Comparison of ENCODE assay signal across 16 mouse cellular contexts in the genomic region with DNA sequence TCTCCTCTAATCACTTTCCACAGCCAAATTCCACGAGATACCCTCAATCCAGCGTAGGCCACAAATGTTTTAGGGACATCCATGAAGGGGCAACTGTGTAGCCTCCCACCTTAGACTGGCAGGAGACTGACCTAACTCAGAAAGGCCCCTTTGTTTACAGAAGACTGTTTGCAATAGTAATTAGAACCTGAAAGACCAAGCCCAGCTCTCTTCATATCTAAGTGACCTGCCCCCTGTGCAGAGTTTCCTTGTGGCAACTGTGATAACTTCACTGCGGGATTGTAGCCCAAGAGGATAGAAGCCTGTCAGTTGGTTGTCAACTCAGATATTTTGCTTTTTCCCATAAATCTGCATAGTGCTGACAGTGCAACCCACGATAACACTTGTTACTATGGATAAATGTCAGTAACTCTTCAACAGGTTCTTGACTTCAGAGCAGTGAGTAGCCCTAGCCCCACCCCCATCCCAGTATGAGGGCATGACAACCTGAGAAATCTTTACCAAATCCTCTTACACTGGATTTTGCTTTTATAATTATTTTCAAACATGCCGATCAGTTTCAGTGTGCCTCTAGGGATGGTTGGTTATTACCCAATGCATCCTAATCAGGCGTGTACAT.
DNase-seq lines count a peak whose midpoint lies in the region; ATAC-seq lines count a peak whose summit lies in the region.
"Had no signal": no experiment of that assay in that cellular context is flagged by ENCODE, and none has a peak within 500 bp of the region (broad histone marks: within the 10 kb centered on the region; RNA-seq: fewer than 3 reads in every experiment).

No protein-coding gene starts in this region.

- no peak overlapping the region for H3K4me2 ChIP-seq in neural tube, embryonic 12.5 days (replicated peaks)
- no peak overlapping the region for H3K4me2 ChIP-seq in neural tube, embryonic 15.5 days
- H3K4me2 ChIP-seq in midbrain, embryonic 13.5 days (replicated peaks), result no peak overlapping the region
- H3K4me2 ChIP-seq: embryonic facial prominence, embryonic 12.5 days; heart, embryonic 15.5 days; limb, embryonic 15.5 days had no signal

- no peaks in the 10 kb centered on the region for H3K27me3 ChIP-seq in neural tube, embryonic 12.5 days (replicated peaks)
- no peaks in the 10 kb centered on the region for H3K27me3 ChIP-seq in neural tube, embryonic 15.5 days (replicated peaks)
- no peaks in the 10 kb centered on the region for H3K27me3 ChIP-seq in midbrain, embryonic 13.5 days
- H3K27me3 ChIP-seq: embryonic facial prominence, embryonic 12.5 days; heart, embryonic 15.5 days; limb, embryonic 15.5 days had no signal

- H3K4me3 ChIP-seq in neural tube, embryonic 12.5 days, result no peak overlapping the region
- H3K4me3 ChIP-seq in neural tube, embryonic 15.5 days (replicated peaks), result no peak overlapping the region
- H3K4me3 ChIP-seq in midbrain, embryonic 13.5 days (replicated peaks), result no peak overlapping the region
- H3K4me3 ChIP-seq: embryonic facial prominence, embryonic 12.5 days; heart, embryonic 15.5 days; limb, embryonic 15.5 days had no signal

- no peak overlapping the region for H3K27ac ChIP-seq in neural tube, embryonic 12.5 days
- no peak overlapping the region for H3K27ac ChIP-seq in neural tube, embryonic 15.5 days (replicated peaks)
- no peak overlapping the region for H3K27ac ChIP-seq in midbrain, embryonic 13.5 days
- H3K27ac ChIP-seq: embryonic facial prominence, embryonic 12.5 days; heart, embryonic 15.5 days; limb, embryonic 15.5 days had no signal

- H3K9ac ChIP-seq in neural tube, embryonic 12.5 days, result no peak overlapping the region
- H3K9ac ChIP-seq in neural tube, embryonic 15.5 days (replicated peaks), result no peak overlapping the region
- H3K9ac ChIP-seq in midbrain, embryonic 13.5 days (replicated peaks), result no peak overlapping the region
- H3K9ac ChIP-seq: embryonic facial prominence, embryonic 12.5 days; heart, embryonic 15.5 days; limb, embryonic 15.5 days; liver, postnatal 0 days had no signal

- peaks cover 25% of the 10 kb centered on the region for H3K4me1 ChIP-seq in neural tube, embryonic 12.5 days
- H3K4me1 ChIP-seq in neural tube, embryonic 15.5 days, result peaks cover 17% of the 10 kb centered on the region
- H3K4me1 ChIP-seq in midbrain, embryonic 13.5 days (replicated peaks), result peaks cover 31% of the 10 kb centered on the region
- H3K4me1 ChIP-seq: limb, embryonic 15.5 days had no signal

- WGBS in neural tube, embryonic 12.5 days, result 63% methylated on average over 6 of the region's 6 CpGs
- WGBS in neural tube, embryonic 15.5 days, result 55% methylated on average over 6 of the region's 6 CpGs
- 35% methylated on average over 6 of the region's 6 CpGs for WGBS in midbrain, embryonic 13.5 days

- peaks cover 3% of the 10 kb centered on the region for H3K36me3 ChIP-seq in neural tube, embryonic 12.5 days
- H3K36me3 ChIP-seq in neural tube, embryonic 15.5 days, result no peaks in the 10 kb centered on the region
- H3K36me3 ChIP-seq in midbrain, embryonic 13.5 days, result peaks cover 10% of the 10 kb centered on the region
- H3K36me3 ChIP-seq: embryonic facial prominence, embryonic 12.5 days; heart, embryonic 15.5 days; limb, embryonic 15.5 days had no signal

- peak; percentile 10; the same call in 1 of the 2 replicates for ATAC-seq in neural tube, embryonic 12.5 days (ENCODE audit: low FRiP score, low read depth)
- ATAC-seq in neural tube, embryonic 15.5 days (ENCODE audit: low FRiP score), result no peak
- ATAC-seq in midbrain, embryonic 13.5 days, result peak; percentile 71
- ATAC-seq: liver, postnatal 0 days had no signal

- peak; percentile 11 for DNase-seq in embryo, embryonic 10 days (ENCODE audit: low spot score)
- no peak for DNase-seq in embryo, embryonic 11 days
- no peak for DNase-seq in testis, postnatal 10 days (ENCODE audit: low spot score)
- no peak for DNase-seq in heart, postnatal 4 days
- no peak for DNase-seq in right cerebral cortex, postnatal 25 days
- DNase-seq: adrenal gland, postnatal 25 days; cerebellum, postnatal 10 days; kidney, adult 11 months; kidney, postnatal 14 days; liver, postnatal 0 days had no signal

- H3K9me3 ChIP-seq in neural tube, embryonic 12.5 days, result no peaks in the 10 kb centered on the region
- H3K9me3 ChIP-seq in neural tube, embryonic 15.5 days (replicated peaks), result no peaks in the 10 kb centered on the region
- no peaks in the 10 kb centered on the region for H3K9me3 ChIP-seq in midbrain, embryonic 13.5 days
- H3K9me3 ChIP-seq: embryonic facial prominence, embryonic 12.5 days; heart, embryonic 15.5 days; limb, embryonic 15.5 days had no signal
